Mouse (Mus musculus) bone marrow, adult 2 months (tissue): ENCODE data around the gene Mcfd2.

Source experiments
- CTCF ChIP-seq: fragments of 200-500 bp; IDR thresholded peaks from 2 replicates; pipeline ENCODE4 v1.5.1; 2011; ENCODE audit warnings: low read length, control low read depth; ENCODE audit not compliant: control insufficient read depth, insufficient read depth
- POLR2A ChIP-seq: fragments of 200-500 bp; IDR thresholded peaks from 2 replicates; pipeline ENCODE4 v1.6.1; 2011; ENCODE audit warnings: low read depth, mild to moderate bottlenecking, control low read depth, low read length, borderline replicate concordance; ENCODE audit not compliant: control insufficient read depth

GRCm38 (mm10) chr17:87263401-87263800 lies 2.3 kb downstream of the Mcfd2 start:
- TF ChIP-seq POLR2A = no peak
- no peak for TF ChIP-seq CTCF
